Mouse (Mus musculus) testis, adult 2 months (tissue): ENCODE measurements around the gene Syt3. TPM values are rescaled to one million over a fixed set of nuclear protein-coding genes. Genes with fewer than 3 reads are reported as not detected.

Source experiments
- H3K27ac ChIP-seq: fragments of 200-500 bp; 2 replicates; pipeline ENCODE4 v1.5.1; 2012; ENCODE audit warnings: low read depth, low read length; ENCODE audit not compliant: control insufficient read depth, insufficient read depth
- H3K27me3 ChIP-seq: fragments of 200-500 bp; 2 replicates; pipeline ENCODE4 v1.6.1; 2012; ENCODE audit warnings: mild to moderate bottlenecking, low read length, moderate library complexity; ENCODE audit not compliant: control insufficient read depth, insufficient read depth
- H3K36me3 ChIP-seq: fragments of 200-500 bp; 2 replicates; pipeline ENCODE4 v1.6.1; 2012; ENCODE audit warnings: mild to moderate bottlenecking, low read length; ENCODE audit not compliant: control insufficient read depth, insufficient read depth
- H3K4me1 ChIP-seq: fragments of 200-500 bp; 2 replicates; pipeline ENCODE4 v1.6.1; 2012; ENCODE audit warnings: low read length; ENCODE audit not compliant: control insufficient read depth, insufficient read depth
- H3K4me3 ChIP-seq: fragments of 200-500 bp; 2 replicates; pipeline ENCODE4 v1.5.1; 2012; ENCODE audit warnings: low read depth, mild to moderate bottlenecking, low read length, moderate library complexity, mixed read lengths; ENCODE audit not compliant: control insufficient read depth
- CTCF ChIP-seq: fragments of 200-500 bp; IDR thresholded peaks from 2 replicates; pipeline ENCODE4 v1.5.1; 2012; ENCODE audit warnings: low read depth, mild to moderate bottlenecking, inconsistent platforms, low read length, moderate library complexity; ENCODE audit not compliant: control insufficient read depth, insufficient read depth, insufficient replicate concordance
- POLR2A ChIP-seq: fragments of 200-500 bp; IDR thresholded peaks from 2 replicates; pipeline ENCODE4 v1.6.1; 2012; ENCODE audit warnings: low read depth, mild to moderate bottlenecking, inconsistent platforms, low read length, moderate library complexity; ENCODE audit not compliant: control insufficient read depth
- polyA plus RNA-seq: library from polyadenylated mRNA; depleted of rRNA; stranded (reverse); fragments of >200 nt; gene quantifications from 2 replicates; pipeline ENCODE4 v1.2.3, GENCODE M21; 2012

Syt3 gene
- polyA plus RNA-seq, 1 experiment, result 2.0 TPM

DNA sequence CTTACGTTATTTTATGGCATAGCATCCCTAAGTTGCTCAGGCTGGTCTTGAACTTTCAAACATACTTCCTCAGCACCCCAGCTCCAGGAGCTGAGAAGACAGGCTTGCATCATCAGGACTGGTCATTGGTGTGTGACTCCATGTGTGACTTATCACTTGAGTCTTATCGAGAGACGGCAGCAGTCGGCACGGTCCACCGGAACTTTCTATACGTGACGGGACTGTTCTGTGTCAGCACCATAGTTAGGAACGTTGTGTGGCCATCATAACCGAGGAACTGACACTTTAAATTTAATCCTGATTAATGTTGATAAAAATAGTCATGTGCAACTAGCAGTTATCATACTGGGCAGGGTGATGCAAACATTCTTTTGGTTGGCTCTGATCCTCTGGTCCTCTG lies 42.8 kb upstream of the Syt3 start:
- no peak overlapping the region for H3K4me3 ChIP-seq
- H3K36me3 ChIP-seq, result no peaks in the 10 kb centered on the region
- TF ChIP-seq CTCF (no peak), POLR2A (no peak)
- H3K27ac ChIP-seq, result no peak overlapping the region
- no peaks in the 10 kb centered on the region for H3K27me3 ChIP-seq
- peaks cover 4% of the 10 kb centered on the region for H3K4me1 ChIP-seq

DNA sequence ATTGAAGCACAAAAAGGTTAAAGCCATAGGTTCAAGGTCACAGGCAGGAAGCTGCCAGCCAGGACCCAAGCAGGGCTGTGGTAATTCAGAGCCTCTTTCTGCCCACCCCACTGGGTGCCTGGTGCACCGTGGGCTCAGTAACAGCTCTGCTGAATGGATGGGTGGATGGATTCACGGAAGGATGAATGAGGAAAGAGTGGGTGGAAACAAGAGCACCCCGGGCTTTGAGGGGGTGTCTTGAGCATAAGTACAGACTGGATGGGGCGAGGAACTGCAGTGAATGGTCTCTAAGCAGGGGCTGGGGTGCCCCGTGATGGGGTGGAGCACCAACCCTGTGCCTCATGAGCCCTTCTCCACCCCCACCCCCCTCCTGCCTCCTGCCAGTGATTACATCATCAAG lies 42.2 kb upstream of the Syt3 start:
- Histone ChIP-seq H3K27me3 (no peaks in the 10 kb centered on the region), H3K27ac (no peak overlapping the region), H3K36me3 (no peaks in the 10 kb centered on the region), H3K4me3 (no peak overlapping the region), H3K4me1 (peaks cover 3% of the 10 kb centered on the region)
- no peak for TF ChIP-seq CTCF
- no peak for TF ChIP-seq POLR2A

DNA sequence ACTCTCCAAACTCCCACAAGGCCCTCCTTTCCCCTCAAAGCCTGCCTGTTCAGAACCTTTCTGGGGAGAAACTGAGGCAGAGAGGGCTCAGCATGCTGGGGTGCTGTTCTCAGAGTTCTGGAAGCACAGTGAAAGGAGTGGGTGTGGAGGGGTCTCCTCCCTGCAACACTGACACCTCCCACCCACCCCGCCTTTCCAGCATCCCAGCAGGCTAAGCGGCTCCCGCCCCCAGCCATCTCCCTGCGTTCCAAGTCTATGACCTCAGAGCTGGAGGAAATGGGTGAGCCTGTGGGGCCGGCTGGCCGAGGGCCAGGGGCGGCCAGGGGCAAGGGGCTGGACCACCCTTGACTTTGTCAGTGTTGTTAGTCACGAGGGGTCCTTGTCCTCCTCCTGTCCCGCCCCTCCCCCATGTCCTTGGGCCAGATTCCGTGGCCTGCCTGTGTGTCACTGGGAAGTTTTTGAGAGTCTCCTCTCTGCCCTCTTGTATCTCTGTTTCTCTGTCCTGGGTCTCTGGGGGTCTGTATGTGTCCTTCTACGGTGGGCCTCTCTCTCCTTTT lies 40.4 kb upstream of the Syt3 start:
- Histone ChIP-seq H3K27ac (no peak overlapping the region), H3K4me3 (no peak overlapping the region), H3K4me1 (peaks cover 3% of the 10 kb centered on the region), H3K36me3 (no peaks in the 10 kb centered on the region), H3K27me3 (no peaks in the 10 kb centered on the region)
- TF ChIP-seq CTCF (no peak), POLR2A (no peak)

DNA sequence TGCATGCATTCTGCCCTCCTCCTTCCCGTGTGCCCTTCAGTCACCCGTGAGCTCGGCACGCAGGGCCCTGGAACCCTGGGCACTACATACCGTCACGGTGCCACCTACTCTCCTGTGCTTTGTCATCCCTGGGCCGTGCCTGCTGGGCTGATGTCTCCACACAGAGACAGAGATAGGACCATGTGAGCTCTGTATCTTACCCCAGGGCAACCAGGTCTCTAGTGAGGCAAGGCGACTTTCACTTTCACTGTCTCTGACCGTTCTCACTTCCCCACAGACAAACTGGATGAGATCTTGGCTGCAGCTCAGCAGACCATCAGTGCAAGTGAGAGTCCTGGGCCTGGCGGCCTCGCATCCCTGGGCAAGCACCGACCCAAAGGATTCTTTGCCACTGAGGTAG lies 39.3 kb upstream of the Syt3 start:
- H3K36me3 ChIP-seq, result no peaks in the 10 kb centered on the region
- TF ChIP-seq CTCF (no peak), POLR2A (no peak)
- peaks cover 3% of the 10 kb centered on the region for H3K4me1 ChIP-seq
- H3K27me3 ChIP-seq, result no peaks in the 10 kb centered on the region
- H3K27ac ChIP-seq, result no peak overlapping the region
- H3K4me3 ChIP-seq, result no peak overlapping the region

DNA sequence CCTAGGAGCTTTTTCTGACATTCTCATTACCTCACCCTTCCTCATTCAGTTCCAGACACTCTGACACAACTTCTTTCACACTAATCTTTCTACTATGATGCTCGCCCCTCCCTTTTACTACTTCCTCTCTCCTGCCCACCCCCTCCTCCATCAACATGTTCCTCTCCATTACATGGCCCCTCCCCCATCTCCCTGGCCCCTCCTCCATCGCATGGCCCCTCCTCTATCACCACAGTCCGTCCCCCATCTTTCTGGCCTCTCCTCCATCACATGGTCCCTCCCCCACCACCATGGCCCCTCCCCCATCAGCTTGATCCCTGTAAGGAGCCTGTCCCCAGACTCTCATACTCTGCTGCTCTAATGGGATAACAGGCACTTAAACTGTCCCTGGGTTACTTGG lies 34.9 kb upstream of the Syt3 start:
- Histone ChIP-seq H3K36me3 (no peaks in the 10 kb centered on the region), H3K27me3 (no peaks in the 10 kb centered on the region; the same call in none of the 2 replicates)
- TF ChIP-seq CTCF, result no peak
- no peak for TF ChIP-seq POLR2A

DNA sequence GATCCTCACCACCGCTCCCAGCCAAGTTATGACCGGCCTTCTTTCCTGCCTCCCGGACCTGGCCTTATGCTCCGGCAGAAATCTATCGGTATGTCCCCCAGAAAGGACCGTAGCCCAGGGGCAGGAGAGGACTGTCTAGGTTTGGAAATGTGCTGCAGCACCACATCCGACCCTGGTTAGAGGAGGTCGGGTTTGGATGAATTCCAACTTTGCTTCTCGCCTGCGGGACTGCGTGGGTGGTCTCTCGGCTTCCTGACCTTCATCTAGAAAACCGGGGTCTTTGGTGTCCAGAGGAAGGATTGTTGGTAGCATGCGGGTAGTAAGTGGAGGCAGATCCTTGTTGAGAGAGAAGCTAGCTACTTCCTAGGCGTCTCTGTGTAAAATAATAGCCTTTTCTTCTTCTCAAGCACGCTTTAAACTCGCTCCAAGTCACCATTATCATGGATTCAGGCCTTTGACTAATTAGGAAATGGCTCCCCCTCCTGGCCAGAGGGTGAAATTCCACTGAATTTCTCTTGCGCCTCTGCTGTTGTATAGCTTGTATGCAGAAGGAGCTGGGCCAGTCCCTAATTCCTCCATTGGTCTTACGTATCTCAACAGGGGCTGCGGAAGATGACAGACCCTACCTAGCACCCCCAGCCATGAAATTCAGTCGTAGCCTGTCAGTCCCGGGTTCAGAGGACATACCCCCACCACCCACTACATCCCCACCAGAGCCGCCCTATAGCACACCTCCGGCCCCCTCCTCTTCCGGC lies 32.8 kb upstream of the Syt3 start:
- Histone ChIP-seq H3K27ac (no peak overlapping the region), H3K27me3 (no peaks in the 10 kb centered on the region; the same call in none of the 2 replicates), H3K4me1 (peaks cover 20% of the 10 kb centered on the region), H3K36me3 (no peaks in the 10 kb centered on the region), H3K4me3 (no peak overlapping the region; the same call in 1 of the 2 replicates)
- TF ChIP-seq CTCF (peak; percentile 43; the same call in 1 of the 2 replicates), POLR2A (no peak)

More for the DNA sequence above, 34.9 kb upstream of the Syt3 start:
- H3K4me3 ChIP-seq, result no peak overlapping the region
- H3K27ac ChIP-seq, result no peak overlapping the region
- peaks cover 16% of the 10 kb centered on the region for H3K4me1 ChIP-seq

DNA sequence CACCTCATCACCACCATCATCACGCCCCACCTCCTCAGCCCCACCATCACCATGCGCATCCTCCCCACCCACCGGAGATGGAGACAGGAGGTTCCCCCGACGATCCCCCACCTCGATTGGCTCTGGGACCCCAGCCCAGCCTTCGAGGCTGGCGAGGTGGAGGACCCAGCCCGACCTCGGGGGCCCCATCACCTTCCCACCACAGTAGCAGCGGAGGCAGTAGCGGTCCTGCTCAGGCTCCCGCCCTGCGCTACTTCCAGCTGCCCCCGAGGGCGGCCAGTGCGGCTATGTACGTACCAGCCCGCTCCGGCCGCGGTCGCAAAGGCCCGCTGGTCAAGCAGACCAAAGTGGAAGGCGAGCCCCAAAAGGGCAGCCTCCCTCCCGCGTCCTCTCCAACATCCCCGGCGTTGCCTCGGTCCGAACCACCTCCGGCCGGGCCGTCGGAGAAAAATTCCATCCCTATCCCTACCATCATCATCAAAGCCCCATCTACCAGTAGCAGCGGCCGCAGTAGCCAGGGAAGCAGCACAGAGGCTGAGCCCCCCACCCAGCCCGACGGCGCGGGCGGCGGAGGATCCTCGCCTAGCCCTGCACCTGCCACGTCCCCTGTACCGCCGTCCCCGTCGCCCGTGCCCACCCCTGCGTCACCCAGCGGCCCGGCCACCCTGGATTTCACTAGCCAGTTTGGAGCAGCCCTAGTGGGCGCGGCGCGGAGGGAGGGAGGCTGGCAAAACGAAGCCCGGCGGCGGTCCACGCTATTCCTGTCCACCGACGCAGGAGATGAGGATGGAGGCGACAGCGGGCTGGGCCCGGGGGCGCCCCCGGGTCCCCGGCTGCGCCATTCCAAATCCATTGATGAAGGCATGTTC lies 31.8 kb upstream of the Syt3 start:
- Histone ChIP-seq H3K4me3 (peak overlapping the region; percentile 16; the same call in 1 of the 2 replicates), H3K4me1 (peaks cover 27% of the 10 kb centered on the region), H3K36me3 (no peaks in the 10 kb centered on the region), H3K27me3 (no peaks in the 10 kb centered on the region; the same call in none of the 2 replicates), H3K27ac (no peak overlapping the region)
- no peak for TF ChIP-seq CTCF
